Mouse (Mus musculus) cerebellum, adult 18-20 months (tissue): Measurements from ENCODE around the gene Brat1.
A peak's percentile ranks its signal among the peaks of the same experiment; 100 is the strongest.

ENCODE experiments used
- DNase-seq, 2 experiments: peaks; one replicate each; pipeline ENCODE4 v3.0.0; 2021

The Brat1 gene

GRCm38 (mm10) chr5:140749062-140749875, 44.5 kb downstream of the Brat1 start:
- peak; percentile 78 to 80 for DNase-seq

- DNase-seq, result peak in 1 of 2 experiments; percentile 29
These were observed 46.1 kb downstream of the Brat1 start for GRCm38 (mm10) chr5:140750925-140751324.

- no peak for DNase-seq
These were observed 47.2 kb downstream of the Brat1 start for GRCm38 (mm10) chr5:140752041-140752440.

- DNase-seq, result no peak
These were observed 47.8 kb downstream of the Brat1 start for GRCm38 (mm10) chr5:140752639-140753038.

- no peak for DNase-seq
These were observed 48.4 kb downstream of the Brat1 start for GRCm38 (mm10) chr5:140753223-140753622.

GRCm38 (mm10) chr5:140758864-140759263, 54.1 kb downstream of the Brat1 start:
- DNase-seq, result no peak

GRCm38 (mm10) chr5:140762540-140762939, 57.7 kb downstream of the Brat1 start:
- DNase-seq, result no peak

GRCm38 (mm10) chr5:140764921-140765613, 60.3 kb downstream of the Brat1 start:
- no peak for DNase-seq

- DNase-seq, result no peak
These were observed 61.8 kb downstream of the Brat1 start for GRCm38 (mm10) chr5:140766566-140766965.

GRCm38 (mm10) chr5:140767704-140768141, 62.9 kb downstream of the Brat1 start:
- peak; percentile 42 to 45 for DNase-seq

GRCm38 (mm10) chr5:140768333-140768732, 63.5 kb downstream of the Brat1 start:
- DNase-seq, result peak; percentile 62 to 70
